Mouse (Mus musculus): ENCODE data around the gene Mark1. TPM values are rescaled to one million over a fixed set of nuclear protein-coding genes. Genes with fewer than 3 reads are reported as not detected.
A peak's percentile ranks its signal among the peaks of the same experiment; 100 is the strongest.

Gene Mark1
- polyA plus RNA-seq, 1 experiment from 2014 or later = 3.2 TPM

- peak; percentile 77 for DNase-seq (ENCODE audit: low spot score)
- peak; percentile 73 for ATAC-seq (ENCODE audit: insufficient number of reproducible peaks, low FRiP score, low TSS enrichment, low read depth)
- no peak overlapping the region for H3K4me3 ChIP-seq (ENCODE audit: low read depth, low read length)
- no peaks in the 10 kb centered on the region for H3K36me3 ChIP-seq (ENCODE audit: control insufficient read depth, insufficient read depth, low read length)
- no peak overlapping the region for H3K9ac ChIP-seq (ENCODE audit: low read length)
- no peaks in the 10 kb centered on the region for H3K9me3 ChIP-seq (ENCODE audit: control insufficient read depth, low read length)
- peak overlapping the region; percentile 25; the same call in 1 of the 2 replicates for H3K4me2 ChIP-seq (ENCODE audit: low read depth, severe bottlenecking)
- H3K4me1 ChIP-seq (ENCODE audit: control insufficient read depth, insufficient read depth, low read length) = 0 out of 2 replicates have a peak, but pooled peaks cover 2% of the 10 kb centered on the region
- WGBS = 24% methylated on average over 31 of the region's 31 CpGs
- H3K27ac ChIP-seq (replicated peaks; ENCODE audit: low read depth, low read length) = no peak overlapping the region
- H3K27me3 ChIP-seq (ENCODE audit: control insufficient read depth, insufficient read depth, low read length) = 0 out of 2 replicates have a peak, but pooled peaks cover 3% of the 10 kb centered on the region
These were observed 147.4 kb downstream of the Mark1 start for GRCm38 (mm10) chr1:184851741-184852618.

GRCm38 (mm10) chr1:184851166-184851565, 148.2 kb downstream of the Mark1 start:
- Histone ChIP-seq H3K4me2 (ENCODE audit: low read depth, severe bottlenecking) (no peak overlapping the region), H3K27me3 (ENCODE audit: control insufficient read depth, insufficient read depth, low read length) (0 out of 2 replicates have a peak, but pooled peaks cover 3% of the 10 kb centered on the region), H3K9ac (ENCODE audit: low read length) (no peak overlapping the region), H3K9me3 (ENCODE audit: control insufficient read depth, low read length) (no peaks in the 10 kb centered on the region), H3K36me3 (ENCODE audit: control insufficient read depth, insufficient read depth, low read length) (no peaks in the 10 kb centered on the region), H3K27ac (replicated peaks; ENCODE audit: low read depth, low read length) (no peak overlapping the region), H3K4me3 (ENCODE audit: low read depth, low read length) (no peak overlapping the region), H3K4me1 (ENCODE audit: control insufficient read depth, insufficient read depth, low read length) (peaks cover 2% of the 10 kb centered on the region; the same call in 1 of the 2 replicates)
- ATAC-seq (ENCODE audit: insufficient number of reproducible peaks, low FRiP score, low TSS enrichment, low read depth) (no peak), DNase-seq (ENCODE audit: low spot score) (no peak)
- 57% methylated on average over 7 of the region's 7 CpGs for WGBS

- Histone ChIP-seq H3K27me3 (ENCODE audit: control insufficient read depth, insufficient read depth, low read length) (0 out of 2 replicates have a peak, but pooled peaks cover under 1% of the 10 kb centered on the region), H3K4me3 (ENCODE audit: low read depth, low read length) (no peak overlapping the region), H3K9ac (ENCODE audit: low read length) (no peak overlapping the region), H3K36me3 (ENCODE audit: control insufficient read depth, insufficient read depth, low read length) (no peaks in the 10 kb centered on the region), H3K27ac (replicated peaks; ENCODE audit: low read depth, low read length) (no peak overlapping the region), H3K4me1 (ENCODE audit: control insufficient read depth, insufficient read depth, low read length) (peaks cover under 1% of the 10 kb centered on the region; the same call in 1 of the 2 replicates), H3K9me3 (ENCODE audit: control insufficient read depth, low read length) (no peaks in the 10 kb centered on the region), H3K4me2 (ENCODE audit: low read depth, severe bottlenecking) (no peak overlapping the region)
- WGBS = 55% methylated on average over 3 of the region's 3 CpGs
- DNase-seq (ENCODE audit: low spot score) (no peak), ATAC-seq (ENCODE audit: insufficient number of reproducible peaks, low FRiP score, low TSS enrichment, low read depth) (no peak)
These were observed 152.4 kb downstream of the Mark1 start for GRCm38 (mm10) chr1:184846973-184847372.

Other genes with a start within 250 kb of the Mark1 start
- gene Marc1, start 188.3 kb downstream of the Mark1 start, polyA plus RNA-seq (2014; fragmentation: Nextera tagmentation; extraction: Ambion mirVana) = not detected in 2 replicates
- gene Marc2, start 153.1 kb downstream of the Mark1 start, polyA plus RNA-seq (2014; fragmentation: Nextera tagmentation; extraction: Ambion mirVana) = 110 and 112 TPM in 2 replicates
- 0.62 and 0.99 TPM in 2 replicates for gene C130074G19Rik, start 116.4 kb downstream of the Mark1 start, polyA plus RNA-seq (2014; fragmentation: Nextera tagmentation; extraction: Ambion mirVana)
- gene Rab3gap2, start 204.5 kb upstream of the Mark1 start, polyA plus RNA-seq (2014; fragmentation: Nextera tagmentation; extraction: Ambion mirVana) = 22.0 and 25.0 TPM in 2 replicates

All from limb, embryonic 11.5 days (tissue).